Mouse (Mus musculus) adrenal gland, postnatal 4 days (tissue): ENCODE measurements around the gene Cdr2. TPM values are rescaled to one million over a fixed set of nuclear protein-coding genes. Genes with fewer than 3 reads are reported as not detected.
"Not testable (repeated sequence)": the region's sequence is repeated elsewhere in the genome, so short reads cannot be mapped to it uniquely, and the experiment has no call there.

Experiments
- DNase-seq, 2 experiments: peaks; one replicate each; pipeline ENCODE4 v3.0.0; 2021 to 2022; ENCODE audit warnings: low spot score in 2 of 2, mixed read lengths in 2 of 2
- total RNA-seq, 2 experiments: library from RNA; stranded (reverse); gene quantifications; 2 replicates each; pipeline ENCODE4 v1.2.3; 2021

The Cdr2 gene
- total RNA-seq, 2 experiments from 2014 or later = 11.9 to 18.0 TPM

GRCm38 (mm10) chr7:120913332-120913731 lies 68.8 kb downstream of the Cdr2 start:
- DNase-seq = no peak

DNA sequence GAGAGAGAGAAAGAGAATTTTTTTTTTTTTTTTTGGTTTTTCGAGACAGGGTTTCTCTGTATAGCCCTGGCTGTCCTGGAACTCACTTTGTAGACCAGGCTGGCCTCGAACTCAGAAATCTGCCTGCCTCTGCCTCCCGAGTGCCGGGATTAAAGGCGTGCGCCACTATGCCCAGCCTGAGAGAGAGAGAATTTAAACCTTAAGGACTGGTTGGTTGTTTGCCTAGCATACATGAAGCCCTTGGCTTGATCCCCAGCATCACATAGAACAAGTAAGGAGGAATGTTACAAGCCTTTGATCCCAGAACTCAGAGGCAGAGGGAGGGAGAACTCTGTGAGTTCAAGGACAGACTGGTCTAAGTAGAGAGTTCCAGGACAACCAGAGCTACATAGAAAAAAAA lies 70.8 kb downstream of the Cdr2 start:
- DNase-seq = not testable (repeated sequence)

GRCm38 (mm10) chr7:120910172-120910571 lies 71.9 kb downstream of the Cdr2 start:
- not testable (repeated sequence) for DNase-seq

Other genes starting within 250 kb of the Cdr2 start
- gene Vwa3a, start 243.0 kb downstream of the Cdr2 start, total RNA-seq = 1 to 10 TPM; 1.8 to 2.5 TPM
- not detected for gene Gm5737, start 169.9 kb downstream of the Cdr2 start, total RNA-seq
- 10 to 100 TPM; 53.3 to 54.2 TPM for gene Eef2k, start 139.5 kb downstream of the Cdr2 start, total RNA-seq
- gene Polr3e, start 64.6 kb downstream of the Cdr2 start, total RNA-seq = 10 to 100 TPM; 31.1 to 32.2 TPM
- gene Mfsd13b, start 197 bp upstream of the Cdr2 start, total RNA-seq = not detected
- 100 to 1,000 TPM; 134 to 136 TPM for gene Mettl9, start 52.1 kb upstream of the Cdr2 start, total RNA-seq
- 1 to 10 TPM; 3.0 to 3.4 TPM for gene Igsf6, start 92.3 kb upstream of the Cdr2 start, total RNA-seq
- gene Otoa, start 99.3 kb upstream of the Cdr2 start, total RNA-seq = 1 to 10 TPM; 1.7 to 1.9 TPM